Mouse (Mus musculus): ENCODE measurements at regions not wholly inside any gene's neighbourhood (a gene's known extent, or its start where the extent isn't known, plus 50 kb on each side); places are given as distances from the start of the nearest gene placed in this dataset.

GRCm38 (mm10) chr6:109622027-109622426, 793.6 kb downstream of the Edem1 start:
- peak; percentile 76 for ATAC-seq
- H3K27ac ChIP-seq, result 0 out of 2 replicates have a peak overlapping the region, but pooled peaks have one; percentile 4
- H3K9ac ChIP-seq, result no peak overlapping the region
- H3K4me2 ChIP-seq, result no peak overlapping the region
- H3K4me1 ChIP-seq, result peaks cover 8% of the 10 kb centered on the region; the same call in 1 of the 2 replicates
- H3K4me3 ChIP-seq, result no peak overlapping the region
- WGBS, result 45% methylated on average over 3 of the region's 3 CpGs
- no peaks in the 10 kb centered on the region for H3K9me3 ChIP-seq (replicated peaks)
- H3K36me3 ChIP-seq (ENCODE audit: poor library complexity, severe bottlenecking), result no peaks in the 10 kb centered on the region
- no peaks in the 10 kb centered on the region for H3K27me3 ChIP-seq

Measured in forebrain, embryonic 13.5 days (tissue).